Mouse (Mus musculus) midbrain, postnatal 0 days (tissue): ENCODE data around the gene Gm7247. TPM values are rescaled to one million over a fixed set of nuclear protein-coding genes. Genes with fewer than 3 reads are reported as not detected.
"Not testable (repeated sequence)": the region's sequence is repeated elsewhere in the genome, so short reads cannot be mapped to it uniquely, and the experiment has no call there.

Source experiments
- ATAC-seq: fragments of 200-750 bp; cut with Nextera tagmentation; 2 replicates; pipeline ENCODE4 v1.8.0; 2017; ENCODE audit warnings: moderate number of reproducible peaks, mild to moderate bottlenecking, moderate TSS enrichment, moderate library complexity; ENCODE audit not compliant: low FRiP score
- DNase-seq: peaks from one replicate; pipeline ENCODE4 v3.0.0-alpha.2; 2015; ENCODE audit warnings: low spot score
- H3K27ac ChIP-seq: fragments of 300-500 bp; sonication (generic); 2 replicates; pipeline ENCODE4 v1.5.1; 2014; ENCODE audit warnings: low read depth, mild to moderate bottlenecking, low read length, mixed read lengths
- H3K27me3 ChIP-seq: fragments of 300-500 bp; sonication (generic); 2 replicates; pipeline ENCODE4 v1.6.1; 2014; ENCODE audit warnings: low read length, control low read depth, mixed read lengths; ENCODE audit not compliant: insufficient read depth
- H3K36me3 ChIP-seq: fragments of 300-500 bp; sonication (generic); 2 replicates; pipeline ENCODE4 v1.6.1; 2014; ENCODE audit warnings: low read length, control low read depth, mixed read lengths; ENCODE audit not compliant: insufficient read depth
- H3K4me1 ChIP-seq: fragments of 300-500 bp; sonication (generic); 2 replicates; pipeline ENCODE4 v1.6.1; 2014; ENCODE audit warnings: mild to moderate bottlenecking, control low read depth, antibody characterized with exemption, low read length, mixed read lengths; ENCODE audit not compliant: insufficient read depth
- H3K4me2 ChIP-seq: fragments of 300-500 bp; sonication (generic); 2 replicates; pipeline ENCODE4 v1.6.1; 2014; ENCODE audit warnings: low read depth, mild to moderate bottlenecking, low read length, mixed read lengths; ENCODE audit not compliant: poor library complexity, severe bottlenecking
- H3K4me3 ChIP-seq: fragments of 300-500 bp; sonication (generic); 2 replicates; pipeline ENCODE4 v1.5.1; 2014; ENCODE audit warnings: low read depth, mild to moderate bottlenecking, low read length, moderate library complexity
- H3K9ac ChIP-seq: fragments of 300-500 bp; sonication (generic); replicated peaks from 2 replicates; pipeline ENCODE4 v1.6.1; 2014; ENCODE audit warnings: mild to moderate bottlenecking, low read length, moderate library complexity, mixed read lengths; ENCODE audit not compliant: poor library complexity, severe bottlenecking
- H3K9me3 ChIP-seq: fragments of 300-500 bp; sonication (generic); 2 replicates; pipeline ENCODE4 v1.6.1; 2016; ENCODE audit warnings: low read length, control low read depth
- CTCF ChIP-seq: IDR thresholded peaks from 2 replicates; pipeline ENCODE4 v1.5.1; 2016; ENCODE audit warnings: antibody characterized with exemption, mild to moderate bottlenecking
- WGBS: fragments of 180-500 bp; shearing (Covaris S2); extraction: QIAGEN DNeasy Blood & Tissue Kit; methylation state at CpG from one replicate; pipeline ENCODE4 v1.1.7; 2014; 5-methylcytosine and 5-hydroxymethylcytosine counted together
- polyA plus RNA-seq: library from polyadenylated mRNA; unstranded; fragments of >200 nt; fragmentation: Nextera tagmentation; extraction: Ambion mirVana; gene quantifications from 2 replicates; pipeline ENCODE4 v1.2.1, GENCODE M21; 2015
- total RNA-seq: library from RNA; depleted of rRNA; stranded (reverse); fragments of >200 nt; gene quantifications from 2 replicates; pipeline ENCODE4 v1.2.3, GENCODE M21; 2014

Gene Gm7247
- total and polyA plus RNA-seq, 2 experiments from 2014 or later, result not detected

GRCm38 (mm10) chr14:51385741-51386140 lies 24.2 kb downstream of the Gm7247 start:
- H3K4me2 ChIP-seq, result no peak overlapping the region
- peak; percentile 5 for DNase-seq
- no peaks in the 10 kb centered on the region for H3K27me3 ChIP-seq
- no peaks in the 10 kb centered on the region for H3K36me3 ChIP-seq
- no peaks in the 10 kb centered on the region for H3K4me1 ChIP-seq
- H3K9me3 ChIP-seq, result 0 out of 2 replicates have a peak, but pooled peaks cover 3% of the 10 kb centered on the region
- no peak overlapping the region for H3K27ac ChIP-seq
- ATAC-seq, result peak; percentile 29; the same call in 1 of the 2 replicates
- no peak overlapping the region for H3K4me3 ChIP-seq
- WGBS, result 71% methylated on average over 4 of the region's 4 CpGs
- TF ChIP-seq CTCF, result no peak
- H3K9ac ChIP-seq, result no peak overlapping the region

DNA sequence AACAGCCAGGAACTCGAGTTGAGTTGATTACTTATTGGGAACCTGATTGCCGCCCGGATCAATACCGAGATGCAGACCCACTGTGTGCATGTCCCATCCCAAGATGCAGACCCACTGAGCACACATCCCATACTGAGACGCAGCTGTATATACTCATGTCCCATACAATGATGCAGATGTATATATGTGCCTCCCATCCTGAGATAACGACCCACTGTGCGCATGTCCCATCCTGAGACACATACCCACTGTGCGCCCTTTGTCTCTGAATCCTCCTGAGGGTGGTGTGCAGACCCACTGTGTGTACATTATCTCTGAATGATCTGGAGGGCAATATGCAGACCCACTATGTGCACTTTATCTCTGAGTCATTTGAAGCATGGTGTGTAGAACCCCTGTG lies 26.2 kb downstream of the Gm7247 start:
- Histone ChIP-seq H3K4me2 (no peak overlapping the region), H3K27me3 (no peaks in the 10 kb centered on the region), H3K4me1 (no peaks in the 10 kb centered on the region), H3K27ac (no peak overlapping the region), H3K9me3 (0 out of 2 replicates have a peak, but pooled peaks cover under 1% of the 10 kb centered on the region), H3K36me3 (no peaks in the 10 kb centered on the region), H3K4me3 (no peak overlapping the region), H3K9ac (no peak overlapping the region)
- 97% methylated on average over 8 of the region's 8 CpGs for WGBS
- no peak for TF ChIP-seq CTCF
- DNase-seq, result no peak
- ATAC-seq, result no peak

DNA sequence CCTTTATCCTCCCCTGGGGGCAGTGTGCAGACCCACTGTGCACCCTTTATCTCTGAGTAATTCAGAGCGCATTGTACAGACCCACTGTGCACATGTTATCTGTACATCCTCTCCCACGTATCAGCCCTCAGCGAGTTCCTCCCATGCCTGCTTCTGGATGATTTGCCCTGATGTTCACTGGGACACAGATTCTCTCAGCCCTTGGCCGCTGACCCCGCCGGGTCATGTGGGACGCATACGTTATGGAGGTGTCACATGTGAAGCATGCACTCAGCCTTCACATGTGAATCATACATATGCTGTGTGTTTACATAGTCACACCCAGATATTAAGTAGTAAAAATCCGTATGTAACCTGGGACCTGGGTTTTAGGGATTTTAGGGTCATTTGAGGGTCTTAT lies 26.7 kb downstream of the Gm7247 start:
- no peaks in the 10 kb centered on the region for H3K9me3 ChIP-seq
- no peak for ATAC-seq
- no peaks in the 10 kb centered on the region for H3K4me1 ChIP-seq
- H3K27ac ChIP-seq, result no peak overlapping the region
- 97% methylated on average over 9 of the region's 9 CpGs for WGBS
- DNase-seq, result no peak
- H3K27me3 ChIP-seq, result no peaks in the 10 kb centered on the region
- no peaks in the 10 kb centered on the region for H3K36me3 ChIP-seq
- H3K4me2 ChIP-seq, result no peak overlapping the region
- TF ChIP-seq CTCF, result no peak
- H3K9ac ChIP-seq, result no peak overlapping the region
- no peak overlapping the region for H3K4me3 ChIP-seq

GRCm38 (mm10) chr14:51410520-51410919 lies 49.0 kb downstream of the Gm7247 start, which contains the start of gene Vmn2r88:
Gene Vmn2r88 (plus strand): TSS chr14:51410820.
- no peak for TF ChIP-seq CTCF
- ATAC-seq, result no peak
- Histone ChIP-seq H3K27me3 (no peaks in the 10 kb centered on the region), H3K4me3 (no peak within 1 kb of the TSS), H3K4me1 (no peaks in the 10 kb centered on the region), H3K4me2 (no peak within 1 kb of the TSS), H3K9ac (no peak within 1 kb of the TSS), H3K36me3 (no peaks in the 10 kb centered on the region), H3K27ac (no peak within 1 kb of the TSS), H3K9me3 (no peaks in the 10 kb centered on the region)
- 84% methylated on average over 1 of the region's 1 CpGs for WGBS
- no peak for DNase-seq

DNA sequence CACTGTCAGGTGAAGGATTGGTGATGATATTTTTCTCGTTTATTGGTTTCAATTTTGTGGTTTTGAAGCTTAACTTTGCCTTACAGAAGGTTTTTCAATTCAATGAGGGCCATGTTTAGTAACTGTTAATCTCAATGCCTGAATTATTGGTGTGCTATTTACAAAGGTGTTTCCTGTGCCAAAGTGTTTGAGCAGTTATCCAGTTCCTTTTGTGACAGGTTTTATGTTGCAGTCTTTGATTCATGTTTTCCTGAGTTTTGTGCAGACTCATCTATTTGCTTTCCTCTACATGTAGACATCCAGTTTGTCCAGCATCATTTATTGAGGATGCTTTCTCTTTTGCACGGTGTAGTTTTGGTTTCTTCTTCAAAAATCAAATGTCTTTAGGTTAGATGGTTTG lies 62.3 kb downstream of the Gm7247 start:
- H3K9me3 ChIP-seq, result no peaks in the 10 kb centered on the region
- H3K27me3 ChIP-seq, result no peaks in the 10 kb centered on the region
- no peak overlapping the region for H3K4me2 ChIP-seq
- no peak overlapping the region for H3K4me3 ChIP-seq
- DNase-seq (no peak), ATAC-seq (no peak)
- no peak for TF ChIP-seq CTCF
- 69% methylated on average over 2 of the region's 2 CpGs for WGBS
- H3K9ac ChIP-seq, result no peak overlapping the region
- no peaks in the 10 kb centered on the region for H3K4me1 ChIP-seq
- no peak overlapping the region for H3K27ac ChIP-seq
- H3K36me3 ChIP-seq, result no peaks in the 10 kb centered on the region

- DNase-seq, H3K27me3 ChIP-seq, H3K4me3 ChIP-seq, H3K36me3 ChIP-seq, H3K4me1 ChIP-seq, ATAC-seq, H3K4me2 ChIP-seq, H3K9me3 ChIP-seq, H3K27ac ChIP-seq, H3K9ac ChIP-seq: not testable (repeated sequence)
These were observed 68.6 kb downstream of the Gm7247 start for GRCm38 (mm10) chr14:51430138-51430537.
